Mouse (Mus musculus): Measurements from ENCODE around the gene Fam92b.

DNA sequence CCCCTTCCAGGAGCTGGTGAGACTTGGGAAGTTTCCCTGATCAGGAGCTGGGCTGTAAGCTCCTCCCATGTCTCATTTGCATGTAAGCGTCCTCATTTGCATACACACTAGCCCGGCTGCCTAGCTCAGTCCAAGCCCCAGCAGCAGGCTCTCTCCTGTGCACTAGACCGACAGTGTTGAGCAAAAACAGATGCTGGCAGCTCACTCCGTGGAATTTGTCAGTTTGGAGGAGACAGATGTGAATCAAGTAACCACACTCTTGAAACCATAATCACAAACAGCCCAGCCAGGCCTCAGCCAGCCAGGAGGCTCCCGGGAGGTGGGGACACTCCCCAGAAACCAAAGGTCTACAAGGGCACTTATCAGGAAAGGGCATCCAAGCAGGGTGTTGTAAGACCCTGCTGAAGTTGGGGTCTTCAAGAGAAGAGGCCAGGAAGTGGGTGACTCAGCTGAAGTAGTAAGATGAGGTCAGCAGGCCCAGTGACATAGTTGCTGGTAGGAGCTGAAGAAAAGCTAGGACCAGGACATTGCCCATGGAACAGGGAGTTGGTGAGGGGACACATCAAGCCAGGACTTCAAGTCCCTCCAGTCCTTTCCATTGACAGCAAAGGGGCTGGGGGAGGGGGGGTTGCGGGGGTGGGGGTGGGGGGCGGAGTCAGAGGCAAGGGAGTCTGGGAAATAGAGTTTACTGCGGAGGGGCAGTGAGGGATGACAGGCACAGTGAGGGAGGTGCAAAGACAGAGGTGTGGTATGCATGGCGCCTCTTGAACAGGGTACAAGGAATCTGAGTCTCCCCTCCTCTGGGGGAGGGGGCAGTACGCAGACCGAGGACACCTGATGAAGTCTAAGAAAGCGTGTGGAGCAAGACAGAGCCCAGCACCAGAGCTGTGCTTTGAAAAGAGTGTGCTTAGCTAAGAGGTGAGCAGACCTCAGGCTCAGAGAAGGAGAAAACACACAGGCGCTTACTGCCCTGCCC lies 39.9 kb upstream of the Fam92b start:
- no peak for TF ChIP-seq CTCF (IDR thresholded peaks at IDR 0.05; ENCODE audit: insufficient read depth, low read length)
- TF ChIP-seq POLR2A (IDR thresholded peaks at IDR 0.05; ENCODE audit: borderline replicate concordance, extremely low read depth, low read depth, low read length) = no peak

Data from lung, adult 2 months (tissue).